Mouse (Mus musculus): ENCODE data around the gene Ticrr.

The Ticrr gene

GRCm38 (mm10) chr7:79659578-79660290 is at the start of gene Ticrr:
Gene Ticrr, plus strand, starts transcription at chr7:79660196.
- DNase-seq (ENCODE audit: low spot score in 2 of 2), result peak; percentile 97 to 99

DNA sequence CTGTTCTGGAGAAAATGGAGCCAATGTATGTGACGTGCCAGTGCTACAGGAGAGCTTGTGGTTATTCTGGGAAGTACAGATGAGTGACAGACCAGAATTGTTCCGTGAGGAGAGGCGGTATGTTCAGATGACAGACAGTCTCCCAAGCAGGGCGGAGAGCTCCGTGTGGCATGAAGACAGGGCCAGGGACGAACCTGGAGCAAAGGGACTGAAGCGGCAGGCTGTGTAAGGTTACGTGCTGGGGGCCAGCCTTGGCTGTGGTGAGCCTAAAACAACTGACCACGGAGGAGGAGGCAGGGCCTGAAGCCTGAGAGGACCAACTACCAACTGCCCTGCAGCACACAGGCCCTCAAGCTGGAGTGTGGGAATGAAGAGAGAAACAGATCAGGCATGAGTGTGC is 48.1 kb upstream of the Ticrr start:
- DNase-seq (ENCODE audit: low spot score in 2 of 2), result no peak

DNA sequence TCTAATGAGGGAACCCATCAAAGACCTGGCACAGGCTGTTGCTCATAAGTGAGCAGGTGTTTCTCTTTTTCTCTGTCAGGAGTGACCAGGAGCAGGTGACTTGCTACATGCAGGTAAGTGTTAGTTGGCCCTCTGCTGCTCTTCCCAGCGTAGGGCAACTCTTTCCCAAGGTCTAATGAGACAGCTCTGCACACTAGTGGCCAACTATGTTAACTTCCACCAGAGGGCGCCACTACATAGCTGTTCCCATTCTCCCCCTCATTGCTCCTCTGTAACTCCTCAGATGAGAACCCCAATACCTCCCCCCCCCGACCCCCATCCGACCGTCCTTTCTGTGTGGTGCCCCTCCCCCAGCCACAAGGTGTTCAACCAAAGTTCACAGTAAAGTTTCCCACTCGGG is 47.2 kb upstream of the Ticrr start:
- DNase-seq (ENCODE audit: low spot score in 2 of 2), result no peak

GRCm38 (mm10) chr7:79613314-79613713 is 46.7 kb upstream of the Ticrr start:
- no peak for DNase-seq (ENCODE audit: low spot score in 2 of 2)

- DNase-seq (ENCODE audit: low spot score in 2 of 2), result no peak
These were observed 45.0 kb upstream of the Ticrr start for GRCm38 (mm10) chr7:79615008-79615407.

GRCm38 (mm10) chr7:79615941-79616340 is 44.1 kb upstream of the Ticrr start:
- DNase-seq (ENCODE audit: low spot score in 2 of 2), result no peak

GRCm38 (mm10) chr7:79617418-79617817 is 42.6 kb upstream of the Ticrr start, which contains the start of gene Rhcg:
Gene Rhcg, minus strand, starts transcription at chr7:79617657.
- no peak for DNase-seq (ENCODE audit: low spot score in 2 of 2)

DNA sequence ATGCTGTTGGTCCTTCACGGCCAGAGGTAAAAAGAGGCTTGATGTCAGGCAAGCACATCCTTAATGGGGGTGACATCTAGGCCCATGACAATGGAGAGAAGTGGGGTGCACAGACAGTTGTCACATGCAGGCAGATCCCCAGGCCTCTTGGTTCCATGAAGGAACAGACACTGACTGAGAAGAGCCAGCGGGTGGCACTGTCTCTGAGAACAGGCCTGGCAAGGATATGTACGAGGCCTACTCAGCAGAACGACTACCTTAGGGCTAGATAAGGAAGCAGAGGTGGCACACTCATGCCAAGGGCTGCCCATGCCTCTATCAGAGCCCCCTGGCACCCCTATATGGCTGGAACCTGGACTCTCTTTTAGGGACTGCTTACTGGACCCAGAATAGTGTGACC is 40.5 kb upstream of the Ticrr start:
- no peak for DNase-seq (ENCODE audit: low spot score in 2 of 2)

- DNase-seq (ENCODE audit: low spot score in 2 of 2), result no peak
These were observed 36.9 kb upstream of the Ticrr start for GRCm38 (mm10) chr7:79623086-79623485.

DNA sequence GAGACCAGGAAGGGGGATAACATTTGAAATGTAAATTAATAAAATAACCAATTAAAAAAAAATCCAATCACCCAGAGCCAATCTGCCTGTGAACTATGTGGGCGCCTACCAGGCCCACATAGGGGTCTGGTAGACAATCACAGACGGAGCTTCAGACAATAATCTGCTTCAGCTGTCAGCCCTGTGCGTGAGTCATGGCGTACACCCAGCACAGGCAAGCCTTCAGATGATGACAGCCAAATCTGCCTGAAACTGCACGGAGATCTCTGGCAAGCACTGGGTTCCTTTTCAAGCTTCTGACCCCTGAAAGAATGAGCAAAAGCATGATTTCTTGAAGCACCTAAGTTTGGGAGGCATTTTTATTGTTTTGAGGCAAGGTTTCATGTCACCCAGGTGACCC is 33.8 kb upstream of the Ticrr start:
- no peak for DNase-seq (ENCODE audit: low spot score in 2 of 2)

DNA sequence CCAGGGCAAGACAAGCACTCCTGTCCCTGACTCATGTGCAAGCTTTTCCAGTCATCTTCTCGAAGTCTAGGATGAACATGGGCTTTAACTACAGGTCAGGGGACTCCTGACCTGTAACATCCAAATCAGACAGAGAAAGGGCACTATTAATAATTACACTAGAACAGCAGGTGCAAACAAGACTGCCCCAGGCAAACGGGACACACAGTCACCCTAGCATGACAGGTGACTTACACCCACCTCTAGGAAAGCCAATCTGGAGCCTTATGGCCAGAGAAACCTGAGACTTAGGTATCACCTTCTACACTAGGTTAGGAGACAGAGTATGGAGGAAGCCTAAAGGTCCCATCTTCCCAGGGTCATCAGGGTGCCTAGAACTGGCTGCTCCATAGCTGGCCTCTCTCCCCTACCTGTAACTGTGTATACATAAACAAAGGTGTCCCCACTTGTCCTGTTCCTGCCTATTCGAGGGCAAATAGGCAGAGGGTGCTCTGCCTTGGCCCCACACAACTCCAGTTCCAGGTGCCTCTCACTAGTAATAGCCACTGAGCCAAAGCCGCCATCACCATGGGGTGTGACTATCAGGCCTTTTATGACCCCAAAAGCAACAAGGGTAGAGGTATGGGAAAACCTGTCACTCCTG is 31.6 kb upstream of the Ticrr start:
- no peak for DNase-seq (ENCODE audit: low spot score in 2 of 2)

- DNase-seq (ENCODE audit: low spot score in 2 of 2), result no peak
These were observed 28.1 kb upstream of the Ticrr start for GRCm38 (mm10) chr7:79631773-79632348.

DNA sequence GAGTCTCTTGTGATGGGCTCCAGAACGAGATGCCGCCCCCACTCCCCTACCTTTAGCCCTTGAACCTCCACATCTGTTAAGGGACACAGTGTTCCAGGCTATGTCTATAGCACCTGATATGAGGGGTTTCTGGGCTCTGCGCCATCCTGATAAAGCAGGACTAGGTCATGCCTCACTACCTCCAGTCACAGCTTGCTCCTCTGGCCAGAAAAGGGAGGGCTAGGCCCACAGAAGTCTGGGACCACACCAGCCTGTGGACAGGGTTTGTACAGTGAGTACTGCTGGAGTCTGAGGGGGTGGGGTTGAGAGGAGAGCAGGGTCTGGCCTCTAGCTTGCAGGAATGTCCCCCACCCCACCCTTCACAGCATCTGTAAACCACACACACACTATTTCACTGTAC is 12.8 kb upstream of the Ticrr start:
- no peak for DNase-seq (ENCODE audit: low spot score in 2 of 2)

DNA sequence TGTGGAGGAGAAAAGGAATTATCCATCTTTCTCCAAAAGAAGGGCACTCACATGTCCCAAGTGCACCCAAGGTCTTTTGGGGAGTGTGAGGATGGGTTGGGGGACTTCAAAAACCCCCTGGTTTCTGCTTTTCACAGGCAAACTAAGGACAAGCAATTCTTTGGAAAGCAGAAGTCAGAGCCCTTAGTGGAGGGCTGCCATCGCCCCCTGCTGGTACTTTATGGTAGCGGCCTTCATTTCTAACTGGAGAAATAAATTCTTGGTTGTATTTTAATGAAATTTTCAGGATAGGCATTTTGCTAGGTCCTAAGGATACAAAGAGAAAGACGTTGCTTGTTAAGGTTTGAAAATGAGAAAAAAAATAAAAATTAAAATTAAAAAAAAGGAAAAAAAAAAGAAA is 11.0 kb upstream of the Ticrr start:
- peak in 1 of 2 experiments; percentile 8 for DNase-seq (ENCODE audit: low spot score in 2 of 2)

- DNase-seq (ENCODE audit: low spot score in 2 of 2), result no peak
These were observed 5.8 kb upstream of the Ticrr start for GRCm38 (mm10) chr7:79654185-79654584.

- no peak for DNase-seq (ENCODE audit: low spot score in 2 of 2)
These were observed 5.4 kb upstream of the Ticrr start for GRCm38 (mm10) chr7:79654586-79654985.

GRCm38 (mm10) chr7:79660291-79661150 is 525 bp downstream of the Ticrr start:
- DNase-seq (ENCODE audit: low spot score in 2 of 2), result no peak

GRCm38 (mm10) chr7:79661253-79661890 is 1.4 kb downstream of the Ticrr start:
- no peak for DNase-seq (ENCODE audit: low spot score in 2 of 2)

DNA sequence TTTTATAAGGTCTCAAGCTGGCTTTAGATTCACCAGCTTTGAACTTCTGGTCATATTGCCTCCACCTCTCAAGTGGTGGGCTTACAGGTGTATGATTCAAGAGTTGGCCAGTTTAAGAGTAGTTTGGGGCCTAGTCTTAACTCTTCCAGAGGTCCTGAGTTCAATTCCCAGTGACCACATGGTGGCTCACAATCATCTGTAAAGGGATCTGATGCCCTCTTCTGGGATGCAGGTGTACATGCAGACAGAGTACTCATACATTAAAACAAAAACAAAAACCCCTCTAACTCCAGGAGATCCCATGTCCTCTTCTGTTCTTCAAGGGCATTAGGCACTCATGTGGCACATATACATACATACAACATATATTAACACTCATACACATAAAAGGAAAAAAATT is 6.7 kb downstream of the Ticrr start:
- DNase-seq (ENCODE audit: low spot score in 2 of 2), result no peak

- no peak for DNase-seq (ENCODE audit: low spot score in 2 of 2)
These were observed 11.1 kb downstream of the Ticrr start for GRCm38 (mm10) chr7:79670900-79671604.

DNA sequence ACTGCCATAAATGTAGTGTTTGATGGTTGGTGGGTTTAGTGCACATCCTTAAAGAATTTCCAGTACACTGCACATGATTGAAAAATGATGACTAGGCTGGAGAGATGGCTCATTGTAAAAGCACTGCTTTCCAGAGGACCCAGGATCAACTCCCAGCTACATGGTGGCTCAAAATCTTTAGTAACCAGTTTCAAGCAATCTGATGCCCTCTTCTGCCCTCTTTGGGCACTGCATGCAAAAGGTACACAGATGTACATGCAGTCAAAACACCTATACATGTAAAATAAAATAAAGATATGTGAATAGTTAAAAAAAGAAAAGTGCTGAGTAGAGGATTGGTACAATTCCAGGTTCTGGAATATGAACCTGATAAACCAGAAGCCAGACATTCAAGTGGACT is 19.2 kb downstream of the Ticrr start:
- no peak for DNase-seq (ENCODE audit: low spot score in 2 of 2)

Measured in spleen, postnatal 36 days (tissue).